Mouse (Mus musculus) testis, adult 2 months (tissue): ENCODE results near the gene Cacna2d4.

Source experiments
- CTCF ChIP-seq: fragments of 200-500 bp; IDR thresholded peaks from 2 replicates; pipeline ENCODE4 v1.5.1; 2012; ENCODE audit warnings: low read depth, mild to moderate bottlenecking, inconsistent platforms, low read length, moderate library complexity; ENCODE audit not compliant: control insufficient read depth, insufficient read depth, insufficient replicate concordance
- POLR2A ChIP-seq: fragments of 200-500 bp; IDR thresholded peaks from 2 replicates; pipeline ENCODE4 v1.6.1; 2012; ENCODE audit warnings: low read depth, mild to moderate bottlenecking, inconsistent platforms, low read length, moderate library complexity; ENCODE audit not compliant: control insufficient read depth

DNA sequence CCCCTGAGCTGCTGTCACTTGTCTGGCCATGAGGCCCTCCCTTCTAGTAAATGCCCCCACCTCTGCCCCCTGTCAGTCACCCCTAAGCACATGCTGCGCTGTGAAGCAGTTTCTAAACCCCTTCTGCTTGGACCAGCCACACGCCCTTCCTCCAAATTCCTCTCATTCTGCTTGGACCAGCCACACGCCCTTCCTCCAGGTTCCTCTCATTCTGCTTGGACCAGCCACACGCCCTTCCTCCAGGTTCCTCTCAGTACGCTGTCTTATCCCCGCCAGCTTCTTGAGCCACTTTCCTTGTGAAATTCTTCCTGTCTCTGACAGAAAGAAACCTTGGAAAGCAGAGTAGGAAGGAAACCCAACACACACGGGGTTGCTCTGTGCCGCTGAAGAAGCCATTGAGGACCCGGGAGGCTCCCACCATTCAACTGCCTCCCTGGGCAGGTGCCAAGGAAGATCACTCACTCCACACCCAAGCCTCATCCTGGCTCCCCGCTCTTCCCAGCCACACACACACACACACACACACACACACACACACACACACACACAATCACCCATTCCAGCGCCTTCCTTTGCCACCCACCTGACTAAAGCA lies 92.3 kb downstream of the Cacna2d4 start:
- no peak for TF ChIP-seq CTCF
- no peak for TF ChIP-seq POLR2A
